Mouse (Mus musculus): ENCODE measurements around the gene Htr7.

DNA sequence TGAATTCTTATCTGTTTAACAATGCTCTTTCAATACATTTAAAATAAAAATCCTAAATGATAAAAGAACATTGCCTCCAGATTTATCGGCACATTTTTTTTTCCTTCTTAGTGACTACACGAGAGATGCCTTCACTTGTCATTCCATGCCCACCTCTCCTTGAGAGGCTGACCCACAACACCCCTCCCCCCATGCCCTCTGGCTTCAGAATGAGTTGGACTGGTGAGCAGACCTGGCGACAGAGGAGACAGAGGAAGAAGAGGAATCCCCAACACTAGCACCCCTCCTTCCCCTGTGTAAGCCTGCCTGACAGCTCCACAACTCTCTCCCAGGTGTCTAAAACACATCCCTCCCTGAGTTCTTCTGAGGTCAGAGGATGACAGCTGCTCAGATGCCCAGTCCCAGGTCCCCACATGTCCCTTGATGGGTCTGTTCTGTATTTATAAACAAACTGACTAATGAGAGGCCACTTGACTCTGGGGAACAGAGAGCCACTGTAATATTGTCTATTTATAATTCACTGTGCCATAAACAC is 132.3 kb downstream of the Htr7 start:
- TF ChIP-seq POLR2A (IDR thresholded peaks at IDR 0.05; ENCODE audit: insufficient read depth, low read depth, low read length) (no peak), CTCF (IDR thresholded peaks at IDR 0.05) (no peak), EP300 (IDR thresholded peaks at IDR 0.05; ENCODE audit: insufficient read depth, low read depth, low read length) (no peak)

Measured in heart, adult 2 months (tissue).